Mouse (Mus musculus): Measurements from ENCODE around the gene Tmem204. TPM values are rescaled to one million over a fixed set of nuclear protein-coding genes. Genes with fewer than 3 reads are reported as not detected.
A peak's percentile ranks its signal among the peaks of the same experiment; 100 is the strongest.

The Tmem204 gene
- polyA plus RNA-seq, 1 experiment from 2014 or later = 186 TPM

GRCm38 (mm10) chr17:25100052-25100451 is 16.7 kb upstream of the Tmem204 start:
- no peak for TF ChIP-seq CTCF (IDR thresholded peaks at IDR 0.05)
- no peak for TF ChIP-seq EP300 (IDR thresholded peaks at IDR 0.05)
- Histone ChIP-seq H3K4me2 (replicated peaks; ENCODE audit: low read depth, low read length) (no peak overlapping the region), H3K9ac (replicated peaks; ENCODE audit: low read depth) (no peak overlapping the region), H3K4me1 (ENCODE audit: insufficient read depth, low read depth, low read length) (no peaks in the 10 kb centered on the region), H3K36me3 (ENCODE audit: insufficient read depth, low read length) (peaks cover 5% of the 10 kb centered on the region; the same call in 1 of the 2 replicates), H3K27me3 (replicated peaks; ENCODE audit: insufficient read depth, low read length) (no peaks in the 10 kb centered on the region), H3K27ac (ENCODE audit: low read length) (no peak overlapping the region), H3K4me3 (ENCODE audit: low read depth, low read length) (no peak overlapping the region), H3K9me3 (ENCODE audit: low read length) (no peaks in the 10 kb centered on the region)
- DNase-seq (ENCODE audit: low spot score) (no peak), ATAC-seq (no peak)
- WGBS = 90% methylated on average over 6 of the region's 6 CpGs

GRCm38 (mm10) chr17:25096221-25096620 is 12.8 kb upstream of the Tmem204 start:
- Histone ChIP-seq H3K27ac (ENCODE audit: low read length) (no peak overlapping the region), H3K27me3 (replicated peaks; ENCODE audit: insufficient read depth, low read length) (no peaks in the 10 kb centered on the region), H3K9me3 (ENCODE audit: low read length) (no peaks in the 10 kb centered on the region), H3K4me1 (ENCODE audit: insufficient read depth, low read depth, low read length) (no peaks in the 10 kb centered on the region), H3K36me3 (ENCODE audit: insufficient read depth, low read length) (peaks cover 5% of the 10 kb centered on the region; the same call in 1 of the 2 replicates), H3K4me2 (replicated peaks; ENCODE audit: low read depth, low read length) (no peak overlapping the region), H3K9ac (replicated peaks; ENCODE audit: low read depth) (no peak overlapping the region), H3K4me3 (ENCODE audit: low read depth, low read length) (no peak overlapping the region)
- DNase-seq (ENCODE audit: low spot score) = no peak
- 82% methylated on average over 2 of the region's 2 CpGs for WGBS
- TF ChIP-seq CTCF (IDR thresholded peaks at IDR 0.05) (no peak), EP300 (IDR thresholded peaks at IDR 0.05) (no peak)
- no peak for ATAC-seq

- Histone ChIP-seq H3K27ac (ENCODE audit: low read length) (no peak overlapping the region), H3K36me3 (ENCODE audit: insufficient read depth, low read length) (no peaks in the 10 kb centered on the region), H3K4me2 (replicated peaks; ENCODE audit: low read depth, low read length) (no peak overlapping the region), H3K27me3 (replicated peaks; ENCODE audit: insufficient read depth, low read length) (no peaks in the 10 kb centered on the region), H3K9me3 (ENCODE audit: low read length) (no peaks in the 10 kb centered on the region), H3K4me3 (ENCODE audit: low read depth, low read length) (no peak overlapping the region), H3K4me1 (ENCODE audit: insufficient read depth, low read depth, low read length) (no peaks in the 10 kb centered on the region), H3K9ac (replicated peaks; ENCODE audit: low read depth) (no peak overlapping the region)
- TF ChIP-seq CTCF (IDR thresholded peaks at IDR 0.05) (no peak), EP300 (IDR thresholded peaks at IDR 0.05) (no peak)
- 91% methylated on average over 10 of the region's 10 CpGs for WGBS
- no peak for ATAC-seq
- DNase-seq (ENCODE audit: low spot score) = no peak
Observed at GRCm38 (mm10) chr17:25090450-25090849, 7.1 kb upstream of the Tmem204 start.

- WGBS = 88% methylated on average over 10 of the region's 10 CpGs
- H3K4me3 ChIP-seq (ENCODE audit: low read depth, low read length) = no peak overlapping the region
- H3K9ac ChIP-seq (replicated peaks; ENCODE audit: low read depth) = no peak overlapping the region
- H3K4me2 ChIP-seq (replicated peaks; ENCODE audit: low read depth, low read length) = no peak overlapping the region
- H3K9me3 ChIP-seq (ENCODE audit: low read length) = no peaks in the 10 kb centered on the region
- no peaks in the 10 kb centered on the region; the same call in 1 of the 2 replicates for H3K4me1 ChIP-seq (ENCODE audit: insufficient read depth, low read depth, low read length)
- DNase-seq (ENCODE audit: low spot score) (no peak), ATAC-seq (no peak)
- H3K27me3 ChIP-seq (replicated peaks; ENCODE audit: insufficient read depth, low read length) = no peaks in the 10 kb centered on the region
- no peak for TF ChIP-seq EP300 (IDR thresholded peaks at IDR 0.05)
- TF ChIP-seq CTCF (IDR thresholded peaks at IDR 0.05) = no peak
- H3K36me3 ChIP-seq (ENCODE audit: insufficient read depth, low read length) = no peaks in the 10 kb centered on the region
- H3K27ac ChIP-seq (ENCODE audit: low read length) = no peak overlapping the region
Observed at GRCm38 (mm10) chr17:25089158-25089557, 5.8 kb upstream of the Tmem204 start.

GRCm38 (mm10) chr17:25086724-25087123 is 3.3 kb upstream of the Tmem204 start:
- peaks cover 3% of the 10 kb centered on the region for H3K4me1 ChIP-seq (ENCODE audit: insufficient read depth, low read depth, low read length)
- no peaks in the 10 kb centered on the region for H3K27me3 ChIP-seq (replicated peaks; ENCODE audit: insufficient read depth, low read length)
- H3K27ac ChIP-seq (ENCODE audit: low read length) = no peak overlapping the region
- no peak overlapping the region for H3K4me2 ChIP-seq (replicated peaks; ENCODE audit: low read depth, low read length)
- TF ChIP-seq EP300 (IDR thresholded peaks at IDR 0.05) (no peak), CTCF (IDR thresholded peaks at IDR 0.05) (no peak)
- no peak for ATAC-seq
- H3K36me3 ChIP-seq (ENCODE audit: insufficient read depth, low read length) = no peaks in the 10 kb centered on the region
- DNase-seq (ENCODE audit: low spot score) = no peak
- WGBS = 79% methylated on average over 7 of the region's 7 CpGs
- no peaks in the 10 kb centered on the region for H3K9me3 ChIP-seq (ENCODE audit: low read length)
- H3K9ac ChIP-seq (replicated peaks; ENCODE audit: low read depth) = no peak overlapping the region
- no peak overlapping the region for H3K4me3 ChIP-seq (ENCODE audit: low read depth, low read length)

- H3K4me1 ChIP-seq (ENCODE audit: insufficient read depth, low read depth, low read length) = peaks cover 3% of the 10 kb centered on the region
- no peak overlapping the region for H3K4me3 ChIP-seq (ENCODE audit: low read depth, low read length)
- no peak for TF ChIP-seq EP300 (IDR thresholded peaks at IDR 0.05)
- 0 out of 2 replicates have a peak, but pooled peaks have one; percentile 5 for TF ChIP-seq CTCF (IDR thresholded peaks at IDR 0.05)
- H3K27me3 ChIP-seq (replicated peaks; ENCODE audit: insufficient read depth, low read length) = no peaks in the 10 kb centered on the region
- H3K9ac ChIP-seq (replicated peaks; ENCODE audit: low read depth) = no peak overlapping the region
- ATAC-seq (no peak), DNase-seq (ENCODE audit: low spot score) (no peak)
- 80% methylated on average over 13 of the region's 13 CpGs for WGBS
- no peak overlapping the region for H3K4me2 ChIP-seq (replicated peaks; ENCODE audit: low read depth, low read length)
- H3K36me3 ChIP-seq (ENCODE audit: insufficient read depth, low read length) = no peaks in the 10 kb centered on the region
- H3K9me3 ChIP-seq (ENCODE audit: low read length) = no peaks in the 10 kb centered on the region
- H3K27ac ChIP-seq (ENCODE audit: low read length) = peak overlapping the region; percentile 94; the same call in 1 of the 2 replicates
Observed at GRCm38 (mm10) chr17:25084835-25085385, 1.5 kb upstream of the Tmem204 start.

Data from lung, postnatal 0 days (tissue).